Mouse (Mus musculus): Measurements from ENCODE around the gene Ntn1. TPM values are rescaled to one million over a fixed set of nuclear protein-coding genes. Genes with fewer than 3 reads are reported as not detected.

Gene Ntn1
- polyA plus RNA-seq, 1 experiment from 2014 or later, result 31.0 TPM

GRCm38 (mm10) chr11:68188695-68189201, 211.9 kb downstream of the Ntn1 start:
- no peak overlapping the region for H3K4me2 ChIP-seq (replicated peaks)
- no peak overlapping the region for H3K27ac ChIP-seq
- H3K4me1 ChIP-seq (replicated peaks), result peaks cover 8% of the 10 kb centered on the region
- H3K9me3 ChIP-seq, result no peaks in the 10 kb centered on the region
- H3K27me3 ChIP-seq, result no peaks in the 10 kb centered on the region
- no peak overlapping the region for H3K4me3 ChIP-seq (replicated peaks)
- WGBS, result 77% methylated on average over 12 of the region's 12 CpGs
- ATAC-seq, result no peak
- H3K36me3 ChIP-seq, result no peaks in the 10 kb centered on the region
- H3K9ac ChIP-seq (replicated peaks), result no peak overlapping the region

DNA sequence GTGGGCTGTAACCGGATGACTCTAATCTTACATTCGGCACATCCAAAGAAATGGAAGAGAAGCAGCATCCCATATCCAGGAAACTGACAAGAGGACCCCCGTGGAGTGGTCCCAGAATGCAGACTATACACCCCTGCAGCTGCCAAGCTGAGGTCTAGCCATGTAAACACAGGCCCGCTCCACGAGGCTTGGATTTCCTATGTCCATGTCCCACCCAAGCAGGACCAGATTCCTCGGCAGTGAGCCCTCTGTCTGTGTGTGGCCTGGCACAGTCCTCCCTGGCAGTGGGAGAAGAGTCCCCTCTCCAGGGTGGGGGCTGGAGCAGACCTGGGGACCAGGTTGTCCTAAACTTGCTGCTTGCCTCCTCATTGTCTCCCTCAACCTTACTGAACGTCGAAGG, 213.4 kb downstream of the Ntn1 start:
- Histone ChIP-seq H3K9me3 (no peaks in the 10 kb centered on the region), H3K27me3 (no peaks in the 10 kb centered on the region), H3K9ac (replicated peaks) (no peak overlapping the region), H3K27ac (no peak overlapping the region), H3K4me1 (replicated peaks) (peaks cover 8% of the 10 kb centered on the region), H3K4me3 (replicated peaks) (no peak overlapping the region), H3K36me3 (no peaks in the 10 kb centered on the region), H3K4me2 (replicated peaks) (no peak overlapping the region)
- WGBS, result 75% methylated on average over 8 of the region's 8 CpGs
- no peak for ATAC-seq

DNA sequence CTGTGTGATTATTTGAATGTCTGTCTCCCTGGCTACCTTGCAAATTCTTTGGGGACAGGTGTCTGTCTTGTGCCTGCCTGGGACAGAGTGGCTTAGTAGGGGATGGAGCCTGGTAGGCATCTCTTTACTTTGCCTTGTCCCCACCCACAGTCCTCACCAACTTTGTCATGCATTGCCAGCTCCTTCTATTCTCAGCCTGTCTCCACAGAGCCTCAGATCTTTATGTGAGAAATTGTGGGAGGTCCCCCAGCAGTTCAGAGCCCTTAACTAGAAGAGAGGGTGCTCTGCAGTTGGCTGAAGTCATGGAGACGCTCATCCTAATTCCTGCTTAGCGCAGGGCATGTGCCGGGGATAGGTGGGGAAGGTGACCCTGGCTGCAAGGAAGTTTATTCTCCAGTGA, 215.0 kb downstream of the Ntn1 start:
- no peak for ATAC-seq
- H3K4me2 ChIP-seq (replicated peaks), result no peak overlapping the region

DNA sequence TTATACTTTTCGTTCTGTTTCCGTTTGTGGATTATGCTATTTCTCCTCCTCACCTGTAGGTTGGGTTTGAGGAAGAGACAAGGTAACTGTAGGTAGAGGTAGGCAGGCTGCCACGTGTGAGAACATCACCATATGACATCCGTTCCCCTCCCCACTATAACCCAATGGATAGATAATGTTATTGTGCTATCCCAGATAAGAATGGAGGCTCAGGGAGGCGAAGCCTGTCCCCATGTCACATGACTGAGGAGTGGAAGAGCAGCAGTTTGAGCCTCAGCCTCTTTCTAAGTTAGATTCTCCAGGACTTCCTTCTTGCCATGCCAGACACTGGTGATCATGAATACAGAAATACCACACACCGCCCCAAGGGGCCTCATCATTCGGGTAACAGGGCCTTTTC, 223.2 kb downstream of the Ntn1 start:
- Histone ChIP-seq H3K9me3 (no peaks in the 10 kb centered on the region), H3K4me3 (replicated peaks) (no peak overlapping the region), H3K27me3 (0 out of 2 replicates have a peak, but pooled peaks cover 6% of the 10 kb centered on the region), H3K4me1 (replicated peaks) (peaks cover 9% of the 10 kb centered on the region; the same call in 1 of the 2 replicates), H3K9ac (replicated peaks) (no peak overlapping the region), H3K27ac (no peak overlapping the region), H3K36me3 (no peaks in the 10 kb centered on the region), H3K4me2 (replicated peaks) (no peak overlapping the region)
- no peak for ATAC-seq
- WGBS, result 75% methylated on average over 7 of the region's 7 CpGs

More for the DNA sequence above, 215.0 kb downstream of the Ntn1 start:
- no peaks in the 10 kb centered on the region for H3K9me3 ChIP-seq
- no peak overlapping the region for H3K9ac ChIP-seq (replicated peaks)
- 81% methylated on average over 3 of the region's 3 CpGs for WGBS
- no peaks in the 10 kb centered on the region for H3K27me3 ChIP-seq
- H3K4me1 ChIP-seq (replicated peaks), result peaks cover 8% of the 10 kb centered on the region
- H3K4me3 ChIP-seq (replicated peaks), result no peak overlapping the region
- no peaks in the 10 kb centered on the region for H3K36me3 ChIP-seq
- H3K27ac ChIP-seq, result no peak overlapping the region

DNA sequence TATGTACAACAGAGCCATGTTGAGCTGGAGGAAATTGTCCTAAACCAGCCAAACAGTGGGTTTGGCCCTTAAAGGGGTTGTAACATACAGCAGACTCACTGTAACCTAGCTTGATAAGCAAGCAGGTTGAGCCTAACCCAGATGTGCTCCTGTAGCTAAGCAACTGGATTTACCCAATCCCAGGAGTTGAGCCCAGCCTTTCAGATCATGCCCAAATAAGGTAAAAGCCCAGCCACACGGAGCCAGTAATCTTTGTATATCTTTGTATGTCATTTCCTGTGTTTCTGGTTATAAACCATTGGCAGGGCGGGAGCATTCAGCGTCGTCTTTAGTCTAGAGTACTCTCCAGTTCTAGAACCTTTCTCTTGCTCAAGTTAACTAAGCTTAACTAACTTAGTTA, 224.1 kb downstream of the Ntn1 start:
- Histone ChIP-seq H3K4me1 (replicated peaks) (peaks cover 9% of the 10 kb centered on the region; the same call in 1 of the 2 replicates), H3K27ac (no peak overlapping the region), H3K4me3 (replicated peaks) (no peak overlapping the region), H3K4me2 (replicated peaks) (no peak overlapping the region), H3K27me3 (0 out of 2 replicates have a peak, but pooled peaks cover 6% of the 10 kb centered on the region), H3K9me3 (no peaks in the 10 kb centered on the region), H3K36me3 (no peaks in the 10 kb centered on the region), H3K9ac (replicated peaks) (no peak overlapping the region)
- ATAC-seq, result no peak
- WGBS, result 77% methylated on average over 4 of the region's 4 CpGs

DNA sequence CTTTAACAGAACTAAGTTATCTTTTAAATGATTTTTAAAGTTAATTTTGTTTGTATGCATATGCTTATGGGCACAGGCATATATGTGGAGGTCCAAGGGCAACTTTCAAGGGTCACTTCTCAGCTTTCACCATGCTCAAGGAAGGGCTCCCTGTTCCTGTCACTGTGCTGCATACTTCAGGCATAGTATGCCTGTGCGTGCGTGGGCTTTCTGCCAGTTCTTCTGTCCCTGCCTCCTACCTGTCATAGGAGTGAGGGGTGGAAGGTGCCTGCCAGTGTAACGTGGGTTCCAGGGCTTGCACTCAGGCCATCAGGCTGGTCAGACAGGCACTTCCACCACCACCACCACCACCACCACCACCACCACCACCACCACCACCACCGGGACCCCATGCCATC, 228.0 kb downstream of the Ntn1 start:
- no peak overlapping the region for H3K4me2 ChIP-seq (replicated peaks)
- WGBS, result 70% methylated on average over 4 of the region's 4 CpGs
- H3K9me3 ChIP-seq, result no peaks in the 10 kb centered on the region
- ATAC-seq, result no peak
- H3K27me3 ChIP-seq, result 0 out of 2 replicates have a peak, but pooled peaks cover 6% of the 10 kb centered on the region
- peaks cover 6% of the 10 kb centered on the region; the same call in 1 of the 2 replicates for H3K4me1 ChIP-seq (replicated peaks)
- H3K9ac ChIP-seq (replicated peaks), result no peak overlapping the region
- no peak overlapping the region for H3K4me3 ChIP-seq (replicated peaks)
- H3K27ac ChIP-seq, result no peak overlapping the region
- H3K36me3 ChIP-seq, result no peaks in the 10 kb centered on the region

GRCm38 (mm10) chr11:68171973-68172647, 228.5 kb downstream of the Ntn1 start:
- 93% methylated on average over 7 of the region's 7 CpGs for WGBS
- H3K27ac ChIP-seq, result no peak overlapping the region
- H3K27me3 ChIP-seq, result 0 out of 2 replicates have a peak, but pooled peaks cover 6% of the 10 kb centered on the region
- H3K9ac ChIP-seq (replicated peaks), result no peak overlapping the region
- H3K4me1 ChIP-seq (replicated peaks), result 0 out of 2 replicates have a peak, but pooled peaks cover under 1% of the 10 kb centered on the region
- ATAC-seq, result no peak
- H3K9me3 ChIP-seq, result no peaks in the 10 kb centered on the region
- H3K4me2 ChIP-seq (replicated peaks), result no peak overlapping the region
- H3K4me3 ChIP-seq (replicated peaks), result no peak overlapping the region
- H3K36me3 ChIP-seq, result no peaks in the 10 kb centered on the region

DNA sequence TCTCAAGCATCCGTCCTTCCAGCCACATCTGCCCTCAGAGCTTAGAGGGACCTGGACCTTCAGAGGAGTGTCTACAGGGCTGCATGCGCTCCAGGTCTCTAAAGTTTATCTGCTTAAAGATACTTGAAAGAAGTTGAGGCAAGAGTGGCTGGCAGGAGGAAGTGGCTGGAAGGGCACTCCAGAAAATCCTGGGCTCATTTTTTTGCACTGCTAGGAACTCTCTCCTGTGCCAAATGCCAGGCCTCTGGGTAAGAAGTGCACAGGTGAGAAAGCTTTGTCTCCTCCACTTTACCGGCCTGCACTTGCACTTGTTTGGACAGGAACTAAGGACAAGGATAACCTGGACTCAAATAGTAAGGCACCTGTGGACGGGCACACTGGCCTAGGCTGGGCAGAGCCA, 232.2 kb downstream of the Ntn1 start:
- Histone ChIP-seq H3K36me3 (no peaks in the 10 kb centered on the region), H3K27me3 (no peaks in the 10 kb centered on the region), H3K27ac (no peak overlapping the region), H3K4me2 (replicated peaks) (no peak overlapping the region), H3K9me3 (no peaks in the 10 kb centered on the region), H3K9ac (replicated peaks) (no peak overlapping the region), H3K4me1 (replicated peaks) (peaks cover 7% of the 10 kb centered on the region; the same call in 1 of the 2 replicates), H3K4me3 (replicated peaks) (no peak overlapping the region)
- no peak for ATAC-seq
- 89% methylated on average over 4 of the region's 4 CpGs for WGBS

DNA sequence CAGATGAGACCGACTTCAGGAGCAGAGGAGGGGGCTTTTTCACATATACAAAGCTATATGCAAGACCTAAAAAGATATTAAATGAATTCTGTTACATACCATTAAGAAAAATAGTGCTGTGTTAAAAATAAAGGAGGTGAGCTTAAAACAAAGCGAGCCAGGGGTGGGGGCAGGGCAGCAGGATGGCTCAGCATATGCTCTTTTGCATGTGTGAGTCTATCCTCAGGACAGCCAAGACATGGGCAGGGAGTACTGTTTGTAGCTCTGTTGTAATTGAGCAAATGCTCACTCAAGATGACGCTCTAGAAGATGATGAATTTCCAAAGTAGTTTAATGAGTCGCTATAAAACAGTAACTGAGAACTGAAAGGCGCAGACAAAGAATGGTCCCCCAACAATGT, 236.2 kb downstream of the Ntn1 start:
- no peak overlapping the region for H3K9ac ChIP-seq (replicated peaks)
- H3K4me1 ChIP-seq (replicated peaks), result peaks cover 20% of the 10 kb centered on the region
- ATAC-seq, result no peak
- H3K27me3 ChIP-seq, result no peaks in the 10 kb centered on the region
- H3K4me2 ChIP-seq (replicated peaks), result no peak overlapping the region
- H3K27ac ChIP-seq, result no peak overlapping the region
- H3K9me3 ChIP-seq, result no peaks in the 10 kb centered on the region; the same call in 1 of the 2 replicates
- H3K36me3 ChIP-seq, result no peaks in the 10 kb centered on the region
- WGBS, result 88% methylated on average over 5 of the region's 5 CpGs
- H3K4me3 ChIP-seq (replicated peaks), result no peak overlapping the region

DNA sequence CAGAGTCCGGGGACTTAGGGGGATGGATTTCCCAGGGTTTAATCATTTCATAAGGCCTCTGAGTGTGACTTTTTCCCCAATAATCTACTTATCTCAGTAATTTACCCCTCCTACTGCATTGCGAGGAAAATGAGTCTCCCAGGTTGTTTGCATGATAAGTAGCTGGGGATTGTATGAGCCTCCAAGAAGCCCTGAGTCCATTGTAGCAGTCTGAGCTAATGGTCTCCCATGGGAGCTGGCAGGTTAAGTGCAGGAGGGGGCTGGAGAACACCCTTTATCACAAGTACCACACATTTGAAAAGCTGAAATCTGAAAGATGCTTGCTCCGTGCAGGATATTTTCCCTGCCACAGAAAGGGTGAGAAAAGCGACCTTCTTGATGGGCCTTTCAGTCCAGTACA, 240.8 kb downstream of the Ntn1 start:
- Histone ChIP-seq H3K9me3 (no peaks in the 10 kb centered on the region; the same call in 1 of the 2 replicates), H3K4me1 (replicated peaks) (peaks cover 22% of the 10 kb centered on the region), H3K4me2 (replicated peaks) (no peak overlapping the region), H3K4me3 (replicated peaks) (no peak overlapping the region), H3K27me3 (peaks cover 7% of the 10 kb centered on the region), H3K9ac (replicated peaks) (no peak overlapping the region), H3K27ac (peak overlapping the region; percentile 64), H3K36me3 (no peaks in the 10 kb centered on the region)
- peak; percentile 80 for ATAC-seq
- 22% methylated on average over 4 of the region's 4 CpGs for WGBS

All from midbrain, embryonic 13.5 days (tissue).